Mouse (Mus musculus) liver, embryonic 14.5 days (tissue): ENCODE measurements at regions not wholly inside any gene's neighbourhood (a gene's known extent, or its start where the extent isn't known, plus 50 kb on each side); places are given as distances from the start of the nearest gene placed in this dataset.

ENCODE experiments used
- ATAC-seq: fragments of 200-750 bp; cut with Nextera tagmentation; 2 replicates; pipeline ENCODE4 v1.8.0; 2017; ENCODE audit warnings: moderate number of reproducible peaks, mild to moderate bottlenecking, moderate library complexity; ENCODE audit not compliant: insufficient read depth
- DNase-seq, 3 experiments: peaks; one replicate each; pipeline ENCODE4 v3.0.0-alpha.2; 2012 to 2013; ENCODE audit warnings: low read depth in 3 of 3, low spot score in 3 of 3
- H3K27ac ChIP-seq: fragments of 300-500 bp; sonication (generic); 2 replicates; pipeline ENCODE4 v1.5.1; 2014; ENCODE audit warnings: moderate library complexity, mild to moderate bottlenecking, control low read depth, inconsistent platforms
- H3K27me3 ChIP-seq: fragments of 300-500 bp; sonication (generic); 2 replicates; pipeline ENCODE4 v1.6.1; 2014; ENCODE audit warnings: mild to moderate bottlenecking, low read length, moderate library complexity; ENCODE audit not compliant: control insufficient read depth, insufficient read depth
- H3K36me3 ChIP-seq: fragments of 300-500 bp; sonication (generic); replicated peaks from 2 replicates; pipeline ENCODE4 v1.6.1; 2014; ENCODE audit warnings: low read depth; ENCODE audit not compliant: control insufficient read depth, insufficient read depth
- H3K4me1 ChIP-seq, 2 experiments: fragments of 200-500 bp in 1 of 2; fragments of 300-500 bp in 1 of 2; sonication (generic) in 1 of 2; replicated peaks; 2 replicates each; pipeline ENCODE4 v1.6.1; 2012 to 2014; ENCODE audit warnings: antibody characterized with exemption in 1 of 2, inconsistent platforms in 1 of 2, low read length in 1 of 2; ENCODE audit not compliant: control insufficient read depth in 2 of 2, insufficient read depth in 2 of 2
- H3K4me2 ChIP-seq: fragments of 300-500 bp; sonication (generic); 2 replicates; pipeline ENCODE4 v1.6.1; 2014; ENCODE audit warnings: low read depth, mild to moderate bottlenecking, control low read depth, moderate library complexity
- H3K4me3 ChIP-seq, 2 experiments: fragments of 200-500 bp in 1 of 2; fragments of 300-500 bp in 1 of 2; sonication (generic) in 1 of 2; 2 replicates each; pipeline ENCODE4 v1.5.1; 2012 to 2014; ENCODE audit warnings: low read depth in 2 of 2, low read length in 2 of 2, mild to moderate bottlenecking in 2 of 2, control low read depth in 1 of 2, inconsistent platforms in 1 of 2, moderate library complexity in 1 of 2; ENCODE audit not compliant: insufficient read depth in 1 of 2
- H3K9ac ChIP-seq: fragments of 300-500 bp; sonication (generic); replicated peaks from 2 replicates; pipeline ENCODE4 v1.6.1; 2014; ENCODE audit warnings: mild to moderate bottlenecking, control low read depth, moderate library complexity
- H3K9me3 ChIP-seq: fragments of 300-500 bp; sonication (generic); 2 replicates; pipeline ENCODE4 v1.6.1; 2016; ENCODE audit warnings: low read length, mixed read lengths; ENCODE audit not compliant: control insufficient read depth
- CTCF ChIP-seq: IDR thresholded peaks from 2 replicates; pipeline ENCODE4 v1.5.1; 2016; ENCODE audit warnings: antibody characterized with exemption, low read depth, control low read depth
- EP300 ChIP-seq: IDR thresholded peaks from 2 replicates; pipeline ENCODE4 v1.6.1; 2016; ENCODE audit warnings: antibody characterized with exemption, low read depth
- WGBS: fragments of 180-500 bp; shearing (Covaris S2); extraction: QIAGEN DNeasy Blood & Tissue Kit; methylation state at CpG from one replicate; pipeline ENCODE4 v1.1.7; 2014; ENCODE audit not compliant: insufficient replicate concordance; 5-methylcytosine and 5-hydroxymethylcytosine counted together

DNA sequence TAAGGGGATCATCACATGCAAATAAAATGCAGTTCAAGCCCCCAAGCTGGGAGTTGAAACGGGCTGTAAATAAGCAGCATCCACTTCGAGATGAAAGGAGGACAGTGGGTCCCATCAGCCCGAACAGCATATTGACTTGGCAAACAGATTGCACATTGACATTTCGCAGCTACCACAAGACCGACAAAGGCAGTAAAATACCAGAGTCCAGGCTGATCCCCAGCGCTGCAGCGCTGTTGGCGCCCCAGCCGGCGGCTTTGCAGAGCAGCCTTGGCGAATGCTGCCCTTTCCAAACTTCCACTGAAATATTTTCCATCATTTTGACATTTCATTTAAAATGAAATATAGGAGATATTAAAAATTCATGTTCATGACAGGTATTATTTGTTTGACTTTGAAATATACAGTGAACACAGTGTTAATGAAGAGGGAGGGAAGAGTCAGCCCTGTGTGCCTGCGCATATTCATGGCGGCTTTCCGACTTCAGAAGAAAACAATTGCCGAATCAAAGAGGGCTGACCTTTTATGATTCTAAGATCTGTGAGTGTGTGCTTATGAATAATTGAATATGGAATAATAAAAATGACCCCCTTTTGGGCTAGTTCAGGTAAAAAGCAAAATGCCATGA is 98.4 kb downstream of the Sqor start:
- Histone ChIP-seq H3K9ac (no peak overlapping the region), H3K4me2 (no peak overlapping the region), H3K27me3 (no peaks in the 10 kb centered on the region), H3K36me3 (no peaks in the 10 kb centered on the region), H3K9me3 (no peaks in the 10 kb centered on the region), H3K27ac (no peak overlapping the region), H3K4me3 (no peak overlapping the region), H3K4me1 (no peaks in the 10 kb centered on the region)
- ATAC-seq (no peak), DNase-seq (no peak)
- TF ChIP-seq EP300 (no peak), CTCF (no peak)
- WGBS: 62% methylated on average over 15 of the region's 15 CpGs

- WGBS: 64% methylated on average over 1 of the region's 1 CpGs
- no peak overlapping the region for H3K27ac ChIP-seq
- no peaks in the 10 kb centered on the region for H3K4me1 ChIP-seq
- H3K9ac ChIP-seq: no peak overlapping the region
- no peak overlapping the region for H3K4me2 ChIP-seq
- ATAC-seq: no peak
- H3K27me3 ChIP-seq: no peaks in the 10 kb centered on the region
- H3K36me3 ChIP-seq: no peaks in the 10 kb centered on the region
- no peaks in the 10 kb centered on the region for H3K9me3 ChIP-seq
- TF ChIP-seq CTCF: no peak
- TF ChIP-seq EP300: no peak
- no peak for DNase-seq
- no peak overlapping the region for H3K4me3 ChIP-seq
Measured at GRCm38 (mm10) chr2:122863971-122864348, 98.9 kb downstream of the Sqor start.

GRCm38 (mm10) chr2:122887111-122887510 is 122.1 kb downstream of the Sqor start:
- Histone ChIP-seq H3K4me2 (no peak overlapping the region), H3K4me1 (no peaks in the 10 kb centered on the region), H3K9me3 (no peaks in the 10 kb centered on the region; the same call in 1 of the 2 replicates), H3K36me3 (no peaks in the 10 kb centered on the region), H3K4me3 (no peak overlapping the region), H3K9ac (no peak overlapping the region), H3K27me3 (no peaks in the 10 kb centered on the region), H3K27ac (no peak overlapping the region)
- ATAC-seq (no peak), DNase-seq (no peak)
- TF ChIP-seq CTCF (no peak), EP300 (no peak)

- Histone ChIP-seq H3K27ac (no peak overlapping the region), H3K4me3 (no peak overlapping the region), H3K9me3 (no peaks in the 10 kb centered on the region; the same call in 1 of the 2 replicates), H3K36me3 (no peaks in the 10 kb centered on the region), H3K4me2 (no peak overlapping the region), H3K9ac (no peak overlapping the region), H3K27me3 (no peaks in the 10 kb centered on the region), H3K4me1 (no peaks in the 10 kb centered on the region)
- ATAC-seq (no peak), DNase-seq (no peak)
- no peak for TF ChIP-seq EP300
- TF ChIP-seq CTCF: no peak
Measured at GRCm38 (mm10) chr2:122887526-122887925, 122.5 kb downstream of the Sqor start.

DNA sequence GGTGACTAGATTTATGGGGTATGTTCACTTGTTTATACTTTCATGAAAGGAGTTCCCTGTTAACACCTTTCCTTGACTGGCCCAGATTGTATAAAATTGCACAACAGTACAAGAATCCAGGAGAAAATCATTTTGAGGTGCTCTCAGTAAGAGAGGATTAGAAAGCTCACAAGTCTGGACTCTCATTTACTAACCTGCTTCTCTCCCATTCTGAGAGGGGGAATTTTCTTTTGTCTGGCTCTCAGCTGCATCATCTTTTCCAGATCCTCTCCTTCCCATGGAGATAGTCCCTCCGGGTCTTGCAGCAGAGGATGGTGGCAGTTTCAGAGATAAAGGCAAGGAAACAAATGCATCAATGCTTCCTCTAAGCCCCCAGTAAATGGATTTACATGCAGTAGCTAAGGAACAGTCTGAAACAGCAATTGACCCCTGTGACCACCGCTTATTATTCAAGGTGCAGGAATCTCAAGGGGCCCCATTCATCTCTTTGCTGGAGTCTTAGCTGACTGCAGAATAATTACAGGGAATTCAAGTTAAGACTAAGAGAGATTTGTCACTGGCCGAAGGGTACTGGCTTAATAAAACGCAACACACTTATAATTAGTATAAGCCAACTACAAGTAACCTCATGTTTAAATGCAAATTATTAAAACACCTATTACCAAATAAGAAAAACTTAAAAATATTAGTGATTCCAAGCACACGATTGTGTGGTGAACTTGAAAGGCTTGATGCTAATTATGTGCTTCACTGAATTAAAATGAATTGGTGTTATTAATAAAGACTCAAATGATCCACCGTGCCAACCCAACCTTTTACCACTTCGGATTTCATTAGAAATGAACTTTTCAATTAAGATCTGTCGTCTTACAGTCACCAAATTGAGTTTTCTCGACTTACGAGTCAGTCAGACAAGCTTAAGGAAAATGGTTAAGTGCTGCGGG is 140.4 kb downstream of the Sqor start:
- DNase-seq (no peak), ATAC-seq (no peak)
- no peak overlapping the region for H3K4me3 ChIP-seq
- no peaks in the 10 kb centered on the region for H3K36me3 ChIP-seq
- no peak for TF ChIP-seq CTCF
- TF ChIP-seq EP300: no peak
- no peaks in the 10 kb centered on the region for H3K27me3 ChIP-seq
- 62% methylated on average over 11 of the region's 11 CpGs for WGBS
- no peak overlapping the region for H3K27ac ChIP-seq
- no peak overlapping the region for H3K4me2 ChIP-seq
- H3K4me1 ChIP-seq: no peaks in the 10 kb centered on the region
- H3K9ac ChIP-seq: no peak overlapping the region
- H3K9me3 ChIP-seq: no peaks in the 10 kb centered on the region
